Mouse (Mus musculus) cerebellum, adult 8-10 months (tissue): ENCODE measurements at regions not wholly inside any gene's neighbourhood (a gene's known extent, or its start where the extent isn't known, plus 50 kb on each side); places are given as distances from the start of the nearest gene placed in this dataset.

Experiments
- DNase-seq: peaks from one replicate; pipeline ENCODE4 v3.0.0; 2022

- no peak for DNase-seq
Observed at GRCm38 (mm10) chr16:5829071-5829470, 56.1 kb upstream of the Rbfox1 start.

DNA sequence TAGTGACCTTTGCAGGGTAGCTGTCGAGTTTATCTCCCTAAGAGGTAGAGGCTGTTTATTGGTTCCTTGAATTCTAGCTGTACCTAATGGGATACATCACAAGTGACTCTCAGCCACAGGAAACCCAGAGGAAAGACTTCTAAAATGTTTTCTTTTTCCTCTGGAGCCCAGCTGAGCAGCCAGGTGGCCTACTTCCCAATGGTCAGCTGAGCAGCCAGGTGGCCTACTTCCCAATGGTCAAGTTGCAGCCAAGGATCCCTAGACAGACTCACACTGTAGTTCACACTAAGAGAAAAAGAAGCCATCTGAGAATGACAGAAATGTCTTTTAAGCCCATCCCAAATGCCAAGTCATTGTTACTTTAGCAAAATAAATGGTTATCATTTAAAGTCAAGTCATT lies 61.8 kb upstream of the Rbfox1 start:
- peak; percentile 15 for DNase-seq

GRCm38 (mm10) chr16:5817166-5817565 lies 68.0 kb upstream of the Rbfox1 start:
- DNase-seq = no peak

- no peak for DNase-seq
Observed at GRCm38 (mm10) chr16:5812245-5812820, 72.8 kb upstream of the Rbfox1 start.

GRCm38 (mm10) chr16:5811654-5811992 lies 73.5 kb upstream of the Rbfox1 start:
- no peak for DNase-seq

- peak; percentile 62 for DNase-seq
Observed at GRCm38 (mm10) chr16:5810986-5811653, 74.0 kb upstream of the Rbfox1 start.

- DNase-seq = peak; percentile 68
Observed at GRCm38 (mm10) chr16:5798188-5798587, 87.0 kb upstream of the Rbfox1 start.

- no peak for DNase-seq
Observed at GRCm38 (mm10) chr16:5792216-5792615, 92.9 kb upstream of the Rbfox1 start.

- peak; percentile 39 for DNase-seq
Observed at GRCm38 (mm10) chr16:5790161-5790560, 95.0 kb upstream of the Rbfox1 start.

- no peak for DNase-seq
Observed at GRCm38 (mm10) chr16:5787206-5787605, 97.9 kb upstream of the Rbfox1 start.

- DNase-seq = no peak
Observed at GRCm38 (mm10) chr16:5766771-5767421, 118.3 kb upstream of the Rbfox1 start.

DNA sequence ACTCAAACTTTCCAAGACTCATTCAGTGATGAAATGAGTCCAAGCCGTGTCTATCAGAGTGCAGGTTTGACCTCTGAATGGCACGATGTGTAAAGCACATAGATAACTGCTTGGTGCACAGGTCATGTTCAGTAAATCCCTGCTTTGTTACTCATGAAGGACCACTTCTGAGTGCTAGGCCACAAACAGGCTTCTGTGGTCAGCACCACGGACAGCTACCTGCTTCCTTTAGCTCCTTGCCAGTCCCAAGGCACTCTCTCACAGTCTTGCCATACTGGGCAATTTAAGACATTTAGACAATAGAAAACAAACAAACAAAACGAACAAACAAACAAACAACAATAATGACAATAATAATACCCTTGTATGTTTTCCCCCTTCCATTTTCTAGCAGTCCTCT lies 120.0 kb upstream of the Rbfox1 start:
- no peak for DNase-seq

- DNase-seq = no peak
Observed at GRCm38 (mm10) chr16:5760821-5761220, 124.3 kb upstream of the Rbfox1 start.

DNA sequence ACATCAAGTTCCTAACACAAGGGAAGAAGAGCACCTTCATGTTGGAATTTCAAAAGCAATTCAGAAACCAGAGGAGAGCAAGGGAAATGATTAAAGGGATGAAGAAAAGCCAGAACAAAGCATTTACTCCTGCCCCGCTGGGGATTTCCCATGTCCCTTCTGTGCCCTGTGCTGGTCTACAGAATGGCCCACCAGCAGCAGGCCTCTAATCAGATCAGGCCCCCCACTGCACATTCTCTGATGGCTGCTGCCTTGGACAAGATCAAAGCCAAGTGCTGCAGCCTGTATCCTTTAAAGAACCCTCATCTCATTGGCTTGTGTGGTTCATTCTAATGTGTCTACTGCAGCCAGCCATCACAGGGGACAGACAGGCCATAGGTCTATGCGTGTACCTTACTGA lies 126.1 kb upstream of the Rbfox1 start:
- DNase-seq = no peak

- DNase-seq = no peak
Observed at GRCm38 (mm10) chr16:5742716-5743507, 142.2 kb upstream of the Rbfox1 start.

GRCm38 (mm10) chr16:5740776-5741175 lies 144.4 kb upstream of the Rbfox1 start:
- no peak for DNase-seq

- no peak for DNase-seq
Observed at GRCm38 (mm10) chr16:5733608-5734007, 151.5 kb upstream of the Rbfox1 start.

DNA sequence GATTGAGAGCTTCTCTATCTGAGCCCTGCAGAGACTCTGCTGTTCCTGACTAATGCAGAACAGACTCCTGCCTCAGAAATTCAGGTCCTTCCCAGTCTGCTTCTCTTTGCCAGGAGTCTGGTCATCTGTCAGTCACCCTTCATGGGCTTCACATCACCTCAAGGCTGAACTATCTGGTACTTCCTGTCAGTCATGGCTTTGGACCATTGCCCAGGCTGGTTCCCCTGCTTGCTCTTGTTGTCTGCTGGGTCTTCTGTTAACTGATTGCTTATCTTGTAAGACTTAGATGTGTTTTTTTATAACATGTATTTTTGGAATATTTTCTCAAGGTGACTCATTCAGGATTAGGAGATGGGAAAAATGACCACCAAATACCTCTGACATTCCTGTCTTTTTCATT lies 162.6 kb upstream of the Rbfox1 start:
- DNase-seq = no peak

DNA sequence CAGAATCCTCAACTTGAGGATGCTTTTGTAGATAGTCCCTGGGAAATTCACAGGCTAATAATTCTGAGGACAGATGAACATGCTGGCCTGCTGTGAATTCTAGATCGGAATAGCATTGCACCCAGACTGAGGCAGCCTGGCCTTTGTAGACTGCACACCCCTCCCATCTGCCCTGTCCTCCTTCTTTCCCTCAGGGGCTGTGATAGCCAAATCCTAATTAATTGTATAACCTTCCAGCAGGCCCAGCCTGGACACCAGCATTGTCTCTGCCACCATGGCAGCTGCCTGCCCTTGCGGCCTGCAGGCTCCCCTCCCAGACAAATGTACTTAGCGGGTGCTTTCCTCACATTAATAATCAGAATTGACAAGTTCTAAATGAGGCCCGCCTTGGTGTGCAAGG lies 171.7 kb upstream of the Rbfox1 start:
- peak; percentile 6 for DNase-seq

GRCm38 (mm10) chr16:5709831-5710230 lies 175.3 kb upstream of the Rbfox1 start:
- no peak for DNase-seq

DNA sequence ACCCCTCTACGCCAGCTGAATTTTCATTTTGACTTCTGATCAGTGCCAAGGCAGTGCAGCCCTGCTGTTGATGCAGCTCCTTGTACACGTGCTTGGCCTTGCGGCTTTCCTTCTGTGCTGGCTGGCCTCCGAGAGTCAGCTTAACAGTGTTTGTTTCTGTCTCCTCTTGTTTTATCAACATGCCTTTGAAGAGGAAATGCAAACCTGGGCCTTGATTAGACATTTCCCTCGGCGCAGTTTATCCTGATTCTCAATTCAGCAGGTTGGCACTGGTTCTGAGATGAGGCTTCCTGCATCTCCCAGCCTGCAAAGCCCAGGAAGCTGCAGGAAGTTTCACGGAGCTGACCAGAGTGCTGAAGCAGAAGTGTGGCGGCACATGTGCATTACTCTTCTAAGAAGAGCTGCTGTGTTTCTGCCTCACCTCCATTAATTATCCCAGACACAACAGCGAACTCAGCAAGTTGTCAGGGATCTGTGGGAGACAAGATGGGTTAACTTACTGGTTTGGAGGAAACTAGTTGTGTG lies 184.4 kb upstream of the Rbfox1 start:
- DNase-seq = no peak

- no peak for DNase-seq
Observed at GRCm38 (mm10) chr16:5688322-5688721, 196.8 kb upstream of the Rbfox1 start.

GRCm38 (mm10) chr16:5673372-5673960 lies 211.7 kb upstream of the Rbfox1 start:
- DNase-seq = no peak
